Mouse (Mus musculus) frontal cortex, postnatal 36 days (tissue): ENCODE results near the gene Ccdc13.

Experiments used
- DNase-seq, 2 experiments: peaks; one replicate each; pipeline ENCODE4 v3.0.0; 2022; ENCODE audit warnings: low spot score in 2 of 2

The Ccdc13 gene

DNA sequence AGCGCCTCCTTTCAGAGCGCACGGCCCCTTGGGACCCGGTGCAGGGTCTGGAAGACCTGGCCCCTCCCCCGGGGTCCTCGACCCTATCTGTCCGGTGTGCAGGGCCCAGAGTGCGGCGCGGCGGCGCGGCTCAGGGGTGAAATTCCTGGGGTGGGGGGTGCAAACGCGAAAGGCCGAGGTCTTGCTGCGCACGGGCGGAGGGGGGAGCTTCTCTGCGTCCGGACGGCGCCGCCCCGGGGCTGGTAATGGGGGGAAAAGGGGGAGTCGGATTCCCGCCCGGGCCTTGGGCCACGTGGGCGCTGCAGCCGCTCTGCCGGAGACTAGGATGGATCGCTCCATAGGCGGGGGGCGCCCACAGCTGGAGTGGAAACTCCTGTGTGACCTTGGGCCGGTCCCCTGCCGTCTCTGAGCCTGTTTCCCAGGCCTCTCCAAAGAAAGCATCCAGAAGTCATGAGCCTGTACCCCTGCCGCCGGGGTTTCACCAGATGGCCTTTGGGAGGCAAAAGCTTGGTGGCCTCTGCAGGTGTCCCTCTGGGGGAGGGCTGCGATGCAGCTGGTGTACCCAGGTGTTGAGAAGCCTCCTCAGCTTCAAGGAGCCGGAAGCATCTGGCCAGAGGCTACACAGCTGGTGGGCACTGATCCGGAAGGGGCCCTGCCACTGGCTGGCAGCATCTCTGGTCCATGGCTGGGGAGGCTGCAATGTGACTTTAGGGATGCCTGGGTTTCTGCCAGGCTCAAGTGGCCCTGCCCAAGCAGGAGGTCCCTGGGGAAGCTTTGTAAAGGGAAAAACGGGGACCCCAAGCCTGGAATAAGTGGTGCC is 78.8 kb downstream of the Ccdc13 start:
- DNase-seq, result peak; percentile 47 to 56

- DNase-seq, result peak; percentile 78 to 79
Measured at GRCm38 (mm10) chr9:121759091-121760081, 79.9 kb downstream of the Ccdc13 start, which contains the start of gene Zfp651. TSS of gene Zfp651 (plus strand) at chr9:121759330.

GRCm38 (mm10) chr9:121757835-121758814 is 81.1 kb downstream of the Ccdc13 start:
- DNase-seq, result no peak

DNA sequence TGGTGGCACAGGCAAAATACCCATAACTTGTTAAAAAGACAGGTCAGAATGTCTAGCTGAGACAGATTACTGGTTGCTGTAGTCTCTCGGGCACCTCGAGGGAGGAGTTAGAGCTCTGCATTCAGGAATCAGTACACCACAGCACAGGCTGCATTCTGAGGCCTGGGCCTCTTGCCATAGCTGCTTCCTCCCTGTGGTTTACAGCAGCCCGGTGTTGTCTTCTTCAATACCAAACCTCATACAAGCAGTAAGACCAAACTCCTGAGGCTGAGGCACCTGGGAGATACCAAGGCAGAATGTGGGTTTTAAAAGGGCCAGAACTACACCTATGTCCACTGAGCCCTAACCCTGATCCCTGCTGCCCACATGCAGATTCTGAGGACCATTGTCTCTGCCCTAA is 81.8 kb downstream of the Ccdc13 start:
- DNase-seq, result no peak

DNA sequence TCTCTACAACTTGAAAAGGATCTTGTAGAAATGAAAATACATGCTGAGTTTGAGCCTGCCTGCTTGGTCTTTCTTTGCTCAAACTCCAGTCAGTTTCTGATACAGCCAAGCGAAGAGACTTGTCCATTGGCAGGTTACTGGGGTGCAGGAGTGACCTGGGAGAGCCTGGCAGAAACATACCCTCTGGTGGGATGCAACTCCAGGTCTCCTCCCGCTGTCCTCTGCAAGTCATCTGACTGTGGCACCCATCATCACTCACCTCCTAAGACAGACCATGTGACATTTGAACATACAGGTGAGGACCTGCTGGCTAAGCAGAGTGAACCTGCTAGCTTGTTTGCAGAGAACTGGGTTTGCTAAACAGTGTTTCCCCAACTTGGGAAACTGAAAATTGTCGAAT is 82.5 kb downstream of the Ccdc13 start:
- no peak for DNase-seq

DNA sequence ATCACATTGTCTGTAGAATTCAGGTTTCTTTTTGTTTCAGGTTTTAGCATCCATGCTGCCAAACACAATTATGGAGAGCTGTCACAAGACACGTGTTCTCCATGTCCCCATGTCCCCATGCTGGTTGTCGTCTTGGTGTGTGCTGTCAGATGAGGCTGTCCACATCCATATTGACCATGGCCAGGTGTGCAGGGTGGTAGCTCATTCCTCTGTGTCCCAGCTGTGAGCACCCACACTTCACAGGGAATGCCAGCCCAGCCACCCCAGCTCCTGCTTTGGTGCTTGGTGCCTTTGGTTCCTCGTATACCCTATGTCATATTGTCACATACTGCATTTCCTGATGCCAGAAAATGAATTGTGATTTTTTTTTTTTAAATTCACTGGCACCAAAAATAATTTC is 84.6 kb downstream of the Ccdc13 start:
- no peak for DNase-seq

DNA sequence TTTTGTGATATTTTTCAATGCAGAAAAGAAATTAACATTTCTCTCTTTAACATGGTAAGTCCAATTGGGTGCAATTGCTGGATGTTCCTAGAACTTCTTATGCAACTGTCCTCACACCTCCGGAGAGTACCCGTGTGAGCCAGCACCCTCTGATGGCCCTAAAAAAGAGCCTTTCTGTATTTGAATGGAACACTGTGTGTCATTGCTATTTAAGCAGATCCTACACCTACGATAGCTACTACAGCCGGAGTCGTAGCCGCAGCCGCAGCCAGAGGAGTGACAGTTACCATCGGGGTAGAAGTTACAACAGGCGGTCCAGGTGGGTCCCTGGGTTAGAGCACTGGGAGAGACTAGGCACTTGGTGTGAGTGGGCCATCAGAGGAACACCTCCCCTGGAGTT is 86.5 kb downstream of the Ccdc13 start:
- DNase-seq, result no peak
